8 mouse cellular contexts compared by ENCODE assay signal in the genomic region with DNA sequence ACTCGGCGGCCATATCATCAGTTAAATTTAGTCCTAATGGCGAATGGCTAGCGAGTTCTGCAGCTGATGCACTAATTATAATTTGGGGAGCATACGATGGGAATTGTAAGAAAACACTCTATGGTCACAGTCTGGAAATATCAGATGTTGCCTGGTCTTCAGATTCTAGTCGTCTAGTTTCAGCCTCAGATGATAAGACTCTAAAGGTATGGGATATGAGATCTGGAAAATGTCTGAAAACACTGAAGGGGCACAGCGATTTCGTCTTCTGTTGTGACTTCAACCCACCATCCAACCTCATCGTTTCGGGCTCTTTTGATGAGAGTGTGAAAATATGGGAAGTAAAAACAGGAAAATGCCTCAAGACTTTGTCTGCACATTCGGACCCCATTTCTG. TPM values are rescaled to one million over a fixed set of nuclear protein-coding genes. Genes with fewer than 3 reads are reported as not detected.
A peak's percentile ranks its signal among the peaks of the same experiment; 100 is the strongest.
DNase-seq lines count a peak whose midpoint lies in the region; ATAC-seq and TF ChIP-seq lines count a peak whose summit lies in the region.

No protein-coding gene starts in this region.

- peaks cover 32% of the 10 kb centered on the region for H3K4me1 ChIP-seq in heart, embryonic 15.5 days (replicated peaks)
- peaks cover 0 to 2% of the 10 kb centered on the region in 2 experiments; a peak in 1 of 4 replicates for H3K4me1 ChIP-seq in ES-E14 (ENCODE audit: control insufficient read depth in 2 of 2, insufficient read depth in 2 of 2, low read length in 2 of 2, poor library complexity in 1 of 2)
- peaks cover 17% of the 10 kb centered on the region for H3K4me1 ChIP-seq in forebrain, embryonic 15.5 days
- no peaks in the 10 kb centered on the region; the same call in none of the 2 replicates for H3K4me1 ChIP-seq in liver, embryonic 16.5 days (ENCODE audit: control insufficient read depth, low read depth, low read length)

- peak overlapping the region; percentile 71 for H3K9ac ChIP-seq in heart, embryonic 15.5 days
- H3K9ac ChIP-seq in ES-E14 (ENCODE audit: insufficient read depth, low read depth, low read length, poor library complexity, severe bottlenecking): peak overlapping the region; percentile 76
- peak overlapping the region; percentile 65 for H3K9ac ChIP-seq in forebrain, embryonic 15.5 days (replicated peaks)
- H3K9ac ChIP-seq in liver, embryonic 16.5 days (ENCODE audit: low read depth, low read length): peak overlapping the region; percentile 81

- H3K27ac ChIP-seq in heart, embryonic 15.5 days: peak overlapping the region; percentile 89
- H3K27ac ChIP-seq in ES-E14 (ENCODE audit: insufficient read depth, low read depth, low read length, poor library complexity, severe bottlenecking): no peak overlapping the region
- H3K27ac ChIP-seq in forebrain, embryonic 15.5 days (replicated peaks): peak overlapping the region; percentile 81
- peak overlapping the region; percentile 81 for H3K27ac ChIP-seq in liver, embryonic 16.5 days (ENCODE audit: low read length)

- DNase-seq in heart, adult 11 months: no peak
- no peak for DNase-seq in ES-E14 (ENCODE audit: low read depth, low spot score)
- DNase-seq in adrenal gland, adult 8-10 months: no peak
- no peak for DNase-seq in layer of hippocampus, postnatal 36 days
- no peak for DNase-seq in frontal cortex, postnatal 25 days (ENCODE audit: low spot score in 2 of 2)

- H3K27me3 ChIP-seq in heart, embryonic 15.5 days: no peaks in the 10 kb centered on the region
- H3K27me3 ChIP-seq in forebrain, embryonic 15.5 days: no peaks in the 10 kb centered on the region
- no peaks in the 10 kb centered on the region for H3K27me3 ChIP-seq in liver, embryonic 16.5 days (ENCODE audit: control insufficient read depth, insufficient read depth, low read depth, low read length)

- peak overlapping the region; percentile 72 for H3K4me2 ChIP-seq in heart, embryonic 15.5 days
- H3K4me2 ChIP-seq in forebrain, embryonic 15.5 days (replicated peaks): peak overlapping the region; percentile 67
- H3K4me2 ChIP-seq in liver, embryonic 16.5 days (ENCODE audit: low read depth, low read length): peak overlapping the region; percentile 83

- 17% methylated on average over 11 of the region's 11 CpGs for WGBS in heart, embryonic 15.5 days
- WGBS in forebrain, embryonic 15.5 days: 28% methylated on average over 11 of the region's 11 CpGs
- WGBS in liver, embryonic 16.5 days (ENCODE audit: insufficient replicate concordance): 17% methylated on average over 11 of the region's 11 CpGs

- 0 out of 2 replicates have a peak, but pooled peaks have one; percentile 1 for ATAC-seq in heart, embryonic 15.5 days (replicated peaks; ENCODE audit: insufficient number of reproducible peaks, insufficient read depth, low FRiP score, low read depth)
- no peak for ATAC-seq in forebrain, embryonic 15.5 days (replicated peaks)
- ATAC-seq in liver, embryonic 16.5 days (ENCODE audit: low read depth): no peak

- in situ Hi-C loops in ES-E14 (cut with MboI; ENCODE audit: low sequenced_read_pairs in 2 of 2, unreplicated experiment in 2 of 2): no loop called here

- peak overlapping the region; percentile 63 for H3K4me3 ChIP-seq in heart, embryonic 15.5 days
- peak overlapping the region; percentile 68 to 86 for H3K4me3 ChIP-seq in ES-E14 (ENCODE audit: insufficient read depth in 1 of 2, low read depth in 1 of 2, low read length in 2 of 2, poor library complexity in 1 of 2, severe bottlenecking in 1 of 2)
- H3K4me3 ChIP-seq in forebrain, embryonic 15.5 days: peak overlapping the region; percentile 61
- peak overlapping the region; percentile 75 for H3K4me3 ChIP-seq in liver, embryonic 16.5 days (ENCODE audit: low read depth, low read length)

- H3K36me3 ChIP-seq in heart, embryonic 15.5 days: peaks cover 27% of the 10 kb centered on the region
- peaks cover 12% of the 10 kb centered on the region; the same call in 1 of the 2 replicates for H3K36me3 ChIP-seq in ES-E14 (ENCODE audit: control insufficient read depth, insufficient read depth, low read length, poor library complexity, severe bottlenecking)
- peaks cover 37% of the 10 kb centered on the region for H3K36me3 ChIP-seq in forebrain, embryonic 15.5 days
- peaks cover 6% of the 10 kb centered on the region for H3K36me3 ChIP-seq in liver, embryonic 16.5 days (ENCODE audit: control insufficient read depth, insufficient read depth)

- no peaks in the 10 kb centered on the region for H3K9me3 ChIP-seq in heart, embryonic 15.5 days (replicated peaks)
- H3K9me3 ChIP-seq in ES-E14 (ENCODE audit: control insufficient read depth, insufficient read depth, low read depth, low read length): no peaks in the 10 kb centered on the region
- no peaks in the 10 kb centered on the region for H3K9me3 ChIP-seq in forebrain, embryonic 15.5 days
- H3K9me3 ChIP-seq in liver, embryonic 16.5 days (replicated peaks; ENCODE audit: control insufficient read depth, low read length): no peaks in the 10 kb centered on the region

TF ChIP-seq in ES-E14, 5 proteins besides CTCF, POLR2A, EP300 and RAD21:
- TF ChIP-seq ZNF384 (IDR thresholded peaks at IDR 0.05; ENCODE audit: low read depth, low read length) (no peak), CHD2 (IDR thresholded peaks at IDR 0.05; ENCODE audit: low read depth, low read length) (no peak), ZC3H11A (IDR thresholded peaks at IDR 0.05; ENCODE audit: borderline replicate concordance, low read depth, low read length) (no peak), HCFC1 (IDR thresholded peaks at IDR 0.05; ENCODE audit: borderline replicate concordance, insufficient read depth, low read length) (no peak), MAFK (IDR thresholded peaks at IDR 0.05; ENCODE audit: insufficient read depth, low read depth, low read length) (no peak)

RNA-seq across cellular contexts. Expression of gene Wdr5b, which starts 0.6 kb away (rescaled TPM):
- polyA plus RNA-seq in heart, embryonic 15.5 days (2015; fragmentation: Nextera tagmentation; extraction: Ambion mirVana): 6.0 and 6.8 TPM in 2 replicates
- 3.3 and 4.2 TPM in 2 replicates for total RNA-seq in ES-E14 (2012; rRNA removed)
- 14.1 and 16.1 TPM in 2 replicates for polyA plus RNA-seq in forebrain, embryonic 15.5 days (2015; fragmentation: Nextera tagmentation; extraction: Ambion mirVana)
- polyA plus RNA-seq in liver, embryonic 16.5 days (2015; fragmentation: Nextera tagmentation; extraction: Ambion mirVana): 2.1 and 2.2 TPM in 2 replicates
- 1 to 10 TPM; 4.2 to 6.8 (median 5.3) TPM for total RNA-seq in adrenal gland, adult 8-10 months (2022)
- 1 to 10 TPM; 5.4 to 5.8 TPM for total RNA-seq in layer of hippocampus, postnatal 36 days (2021)

RNA-seq across cellular contexts. Expression of gene Fam162a, which starts 29.8 kb away (rescaled TPM):
- polyA plus RNA-seq in heart, embryonic 15.5 days (2015; fragmentation: Nextera tagmentation; extraction: Ambion mirVana): 733 and 988 TPM in 2 replicates
- 153 and 243 TPM in 2 replicates for total RNA-seq in ES-E14 (2012; rRNA removed)
- polyA plus RNA-seq in forebrain, embryonic 15.5 days (2015; fragmentation: Nextera tagmentation; extraction: Ambion mirVana): 169 and 188 TPM in 2 replicates
- 223 and 235 TPM in 2 replicates for polyA plus RNA-seq in liver, embryonic 16.5 days (2015; fragmentation: Nextera tagmentation; extraction: Ambion mirVana)
- 100 to 1,000 TPM; 117 to 219 (median 160) TPM for total RNA-seq in adrenal gland, adult 8-10 months (2022)
- 10 to 100 TPM; 81.1 to 82.7 TPM for total RNA-seq in layer of hippocampus, postnatal 36 days (2021)

RNA-seq across cellular contexts. Expression of gene Ccdc58, which starts 29.9 kb away (rescaled TPM):
- polyA plus RNA-seq in heart, embryonic 15.5 days (2015; fragmentation: Nextera tagmentation; extraction: Ambion mirVana): 64.5 and 90.8 TPM in 2 replicates
- total RNA-seq in ES-E14 (2012; rRNA removed): 160 and 185 TPM in 2 replicates
- polyA plus RNA-seq in forebrain, embryonic 15.5 days (2015; fragmentation: Nextera tagmentation; extraction: Ambion mirVana): 34.7 and 35.4 TPM in 2 replicates
- 43.8 and 44.6 TPM in 2 replicates for polyA plus RNA-seq in liver, embryonic 16.5 days (2015; fragmentation: Nextera tagmentation; extraction: Ambion mirVana)
- total RNA-seq in adrenal gland, adult 8-10 months (2022): 10 to 100 TPM; 36.2 to 57.5 (median 40.1) TPM
- total RNA-seq in layer of hippocampus, postnatal 36 days (2021): 10 to 100 TPM; 21.3 to 23.9 TPM
